Mouse (Mus musculus): ENCODE measurements around the gene Eml2.

Gene Eml2

GRCm38 (mm10) chr7:19231849-19232248 is 55.6 kb downstream of the Eml2 start:
- no peak for DNase-seq

- DNase-seq, result no peak
These were observed 58.4 kb downstream of the Eml2 start for GRCm38 (mm10) chr7:19234652-19235051.

DNA sequence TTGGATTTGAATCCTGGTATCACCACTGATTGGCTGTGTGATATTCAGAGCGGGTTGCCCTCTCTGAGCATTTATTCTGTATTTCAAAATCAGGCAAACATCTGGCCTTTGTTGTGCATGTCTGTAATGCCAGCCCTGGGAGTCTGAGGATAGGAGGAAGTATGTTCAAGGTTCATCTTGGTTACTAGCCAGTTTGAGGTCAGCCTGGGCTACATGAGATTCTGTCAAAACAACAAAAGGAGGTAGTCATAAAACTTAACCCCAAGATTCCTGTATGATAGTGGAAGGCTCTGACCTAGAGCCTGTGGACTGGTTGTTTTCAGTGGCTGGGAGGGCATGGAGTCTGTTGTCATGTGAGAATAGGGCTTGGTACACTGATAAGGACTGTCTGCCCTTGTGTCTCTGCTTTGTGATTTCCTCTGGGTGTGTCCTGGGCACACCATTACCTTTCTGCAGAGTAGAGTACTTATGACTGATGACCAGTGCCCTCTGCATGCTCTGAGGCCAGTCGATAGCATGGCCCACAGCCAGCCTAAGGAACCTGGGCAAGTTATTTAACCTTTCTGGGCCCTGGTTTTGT is 59.0 kb downstream of the Eml2 start:
- no peak for DNase-seq

GRCm38 (mm10) chr7:19236411-19236810 is 60.2 kb downstream of the Eml2 start:
- DNase-seq, result no peak

GRCm38 (mm10) chr7:19238344-19238743 is 62.1 kb downstream of the Eml2 start:
- no peak for DNase-seq

DNA sequence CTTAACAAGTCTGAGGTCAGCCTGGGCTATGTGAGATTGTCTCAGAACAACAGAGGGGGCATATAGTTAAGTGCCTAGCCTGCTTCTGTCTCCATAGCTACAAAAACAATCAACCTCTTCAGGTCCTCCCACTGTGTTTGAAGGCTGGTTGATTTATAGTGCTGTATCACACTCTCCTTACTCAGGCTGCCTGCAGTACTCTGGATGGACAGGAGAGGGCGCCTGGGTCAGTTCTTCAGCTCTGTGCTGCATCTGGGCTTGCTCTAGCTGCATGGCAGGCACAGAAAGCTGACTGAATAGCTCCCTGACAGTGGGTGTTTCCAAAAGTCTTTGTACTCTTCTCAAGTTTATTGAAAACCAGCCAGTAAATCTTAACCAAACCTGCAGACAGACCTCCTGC is 63.2 kb downstream of the Eml2 start:
- DNase-seq, result peak; percentile 94

GRCm38 (mm10) chr7:19239986-19240385 is 63.8 kb downstream of the Eml2 start:
- no peak for DNase-seq

DNA sequence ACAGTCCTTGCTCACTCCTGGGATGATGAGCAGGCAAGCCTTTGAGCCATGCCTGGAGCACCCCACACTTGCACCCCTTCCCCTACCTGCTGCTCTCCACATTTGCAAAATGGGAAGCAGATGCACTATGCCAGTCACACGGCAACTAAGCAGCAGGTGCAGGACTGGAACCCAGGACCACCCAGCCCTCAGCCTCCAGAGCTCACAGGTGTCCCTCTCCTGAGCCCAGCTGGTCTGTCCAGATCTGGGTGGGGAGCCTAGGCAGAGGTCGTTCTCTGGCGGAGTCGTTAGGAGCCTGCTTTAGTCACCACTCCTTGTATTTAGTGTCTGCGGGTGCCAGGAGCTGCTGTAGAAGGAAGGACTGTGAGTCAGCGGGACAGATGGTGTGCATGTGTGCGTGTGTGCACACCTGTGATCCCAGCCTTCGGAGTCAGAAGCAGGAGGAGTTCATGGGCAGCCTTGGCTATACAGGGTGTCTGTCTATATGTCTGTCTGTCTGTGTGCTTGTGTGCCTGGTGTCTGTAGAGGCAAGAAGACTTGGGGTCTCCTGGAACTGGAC is 64.8 kb downstream of the Eml2 start:
- DNase-seq, result no peak

GRCm38 (mm10) chr7:19242005-19242404 is 65.8 kb downstream of the Eml2 start:
- no peak for DNase-seq

DNA sequence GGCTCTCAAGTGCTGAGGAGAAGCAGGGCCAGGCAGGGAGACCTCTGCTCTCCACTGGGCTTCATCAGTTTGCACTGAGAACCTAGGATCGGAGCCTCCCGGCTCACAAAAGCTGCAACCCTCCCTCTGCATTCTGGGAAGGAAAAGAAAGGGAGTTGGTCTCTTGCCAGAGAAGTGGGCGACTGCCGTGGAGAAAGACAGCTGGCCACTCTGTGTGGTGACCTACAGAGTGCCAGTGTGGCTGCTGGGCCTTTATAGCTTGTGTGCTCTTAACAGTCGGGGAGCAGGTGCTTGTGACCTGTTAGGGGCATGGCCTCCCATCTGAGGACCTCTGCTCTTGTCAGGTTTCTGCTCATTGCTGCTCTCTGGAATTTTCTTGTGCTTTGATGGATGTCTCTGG is 67.6 kb downstream of the Eml2 start:
- no peak for DNase-seq

DNA sequence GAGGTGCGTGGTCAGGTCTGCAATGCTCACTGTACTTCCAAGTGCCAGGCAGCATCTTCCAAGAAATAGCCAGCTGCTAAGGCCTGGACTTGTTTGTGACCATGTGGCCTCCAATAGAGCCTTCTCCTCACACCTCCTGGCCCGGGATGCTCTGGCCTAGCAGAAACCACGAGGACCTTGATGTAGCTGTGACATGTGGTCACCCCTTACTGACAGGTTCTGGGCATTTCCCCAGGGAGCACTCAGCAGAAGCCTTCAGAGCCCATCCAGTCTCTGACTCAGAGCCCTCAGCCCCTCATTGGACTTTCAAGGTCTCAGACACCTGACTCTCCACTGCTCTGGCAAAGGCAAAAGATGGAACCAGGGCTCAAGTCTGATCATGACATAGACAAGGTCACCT is 68.9 kb downstream of the Eml2 start:
- no peak for DNase-seq

GRCm38 (mm10) chr7:19246855-19247254 is 70.6 kb downstream of the Eml2 start:
- DNase-seq, result no peak

- DNase-seq, result no peak
These were observed 71.3 kb downstream of the Eml2 start for GRCm38 (mm10) chr7:19247511-19247910.

DNA sequence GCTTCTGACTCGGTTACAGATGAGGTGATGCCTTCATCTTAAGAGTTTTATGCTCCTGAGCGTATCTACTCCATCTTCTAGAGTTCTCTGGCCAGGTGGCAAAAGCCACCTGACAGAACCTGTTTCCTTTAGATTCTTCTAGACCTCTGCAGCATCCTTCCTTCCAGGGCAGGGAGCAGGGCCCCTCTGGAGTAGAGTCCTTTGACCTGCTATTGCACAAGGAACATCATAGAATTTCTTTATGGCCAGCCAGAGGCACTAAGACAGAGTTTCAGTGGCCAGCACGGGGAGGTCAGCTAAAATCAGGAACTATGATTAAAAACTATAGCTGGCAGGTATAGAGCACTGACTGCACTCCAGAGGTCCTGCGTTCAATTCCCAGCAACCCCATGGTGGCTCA is 75.9 kb downstream of the Eml2 start:
- no peak for DNase-seq

DNA sequence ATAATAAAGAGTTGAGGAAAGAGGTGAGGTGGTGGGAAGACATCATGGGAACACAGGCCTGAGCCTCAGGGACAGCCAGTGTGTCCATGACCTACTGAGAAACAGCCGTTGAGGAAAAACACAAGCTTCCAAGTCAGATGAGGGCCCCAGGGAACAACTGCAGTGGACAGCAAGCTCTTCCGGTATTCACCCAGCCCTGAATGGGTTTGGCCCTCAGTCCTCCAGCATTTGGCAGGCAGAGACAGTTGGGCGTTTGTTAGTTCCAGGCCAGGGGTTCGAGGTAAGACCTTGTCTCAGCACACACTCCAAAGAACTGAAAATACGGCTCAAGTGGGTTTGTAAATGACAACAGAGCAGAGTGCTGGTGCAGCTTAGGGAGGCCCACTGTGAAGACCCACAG is 77.2 kb downstream of the Eml2 start:
- DNase-seq, result no peak

GRCm38 (mm10) chr7:19255395-19255794 is 79.2 kb downstream of the Eml2 start:
- no peak for DNase-seq

Data from kidney, postnatal 10 days (tissue).